Mouse (Mus musculus): ENCODE results near the gene Slamf9. TPM values are rescaled to one million over a fixed set of nuclear protein-coding genes. Genes with fewer than 3 reads are reported as not detected.

Gene Slamf9
- total RNA-seq, 2 experiments from 2014 or later, result 3.4 to 5.0 TPM

- DNase-seq (ENCODE audit: low spot score in 2 of 2), result no peak
Measured at GRCm38 (mm10) chr1:172488831-172489230, 13.7 kb downstream of the Slamf9 start.

- no peak for DNase-seq (ENCODE audit: low spot score in 2 of 2)
Measured at GRCm38 (mm10) chr1:172489585-172490250, 14.6 kb downstream of the Slamf9 start.

- DNase-seq (ENCODE audit: low spot score in 2 of 2), result peak; percentile 94 to 95
Measured at GRCm38 (mm10) chr1:172490261-172490661, 15.1 kb downstream of the Slamf9 start.

GRCm38 (mm10) chr1:172492047-172492446 is 16.9 kb downstream of the Slamf9 start:
- DNase-seq (ENCODE audit: low spot score in 2 of 2), result no peak

GRCm38 (mm10) chr1:172493516-172493915 is 18.4 kb downstream of the Slamf9 start:
- no peak for DNase-seq (ENCODE audit: low spot score in 2 of 2)

- DNase-seq (ENCODE audit: low spot score in 2 of 2), result no peak
Measured at GRCm38 (mm10) chr1:172496030-172496429, 20.9 kb downstream of the Slamf9 start.

- no peak for DNase-seq (ENCODE audit: low spot score in 2 of 2)
Measured at GRCm38 (mm10) chr1:172497428-172497827, 22.3 kb downstream of the Slamf9 start.

- peak; percentile 85 to 86 for DNase-seq (ENCODE audit: low spot score in 2 of 2)
Measured at GRCm38 (mm10) chr1:172499765-172500441, 24.7 kb downstream of the Slamf9 start, which contains the start of gene Tagln2. TSS of gene Tagln2 (plus strand) at chr1:172500047.

- peak; percentile 54 to 66 for DNase-seq (ENCODE audit: low spot score in 2 of 2)
Measured at GRCm38 (mm10) chr1:172500451-172501370, 25.6 kb downstream of the Slamf9 start.

- peak; percentile 36 to 61 for DNase-seq (ENCODE audit: low spot score in 2 of 2)
Measured at GRCm38 (mm10) chr1:172501371-172502144, 26.4 kb downstream of the Slamf9 start.

GRCm38 (mm10) chr1:172502145-172503110 is 27.3 kb downstream of the Slamf9 start:
- DNase-seq (ENCODE audit: low spot score in 2 of 2), result no peak

GRCm38 (mm10) chr1:172503111-172503997 is 28.2 kb downstream of the Slamf9 start:
- DNase-seq (ENCODE audit: low spot score in 2 of 2), result peak in 1 of 2 experiments; percentile 50

- no peak for DNase-seq (ENCODE audit: low spot score in 2 of 2)
Measured at GRCm38 (mm10) chr1:172504756-172505155, 29.6 kb downstream of the Slamf9 start.

GRCm38 (mm10) chr1:172507001-172507400 is 31.8 kb downstream of the Slamf9 start:
- DNase-seq (ENCODE audit: low spot score in 2 of 2), result no peak

- no peak for DNase-seq (ENCODE audit: low spot score in 2 of 2)
Measured at GRCm38 (mm10) chr1:172507701-172508100, 32.5 kb downstream of the Slamf9 start.

GRCm38 (mm10) chr1:172508172-172508571 is 33.0 kb downstream of the Slamf9 start:
- no peak for DNase-seq (ENCODE audit: low spot score in 2 of 2)

- no peak for DNase-seq (ENCODE audit: low spot score in 2 of 2)
Measured at GRCm38 (mm10) chr1:172509235-172509634, 34.1 kb downstream of the Slamf9 start.

- DNase-seq (ENCODE audit: low spot score in 2 of 2), result no peak
Measured at GRCm38 (mm10) chr1:172509983-172510382, 34.8 kb downstream of the Slamf9 start.

All from adrenal gland, adult 18-20 months (tissue).